Mouse (Mus musculus): ENCODE measurements around the gene Smarca1.

Gene Smarca1

DNA sequence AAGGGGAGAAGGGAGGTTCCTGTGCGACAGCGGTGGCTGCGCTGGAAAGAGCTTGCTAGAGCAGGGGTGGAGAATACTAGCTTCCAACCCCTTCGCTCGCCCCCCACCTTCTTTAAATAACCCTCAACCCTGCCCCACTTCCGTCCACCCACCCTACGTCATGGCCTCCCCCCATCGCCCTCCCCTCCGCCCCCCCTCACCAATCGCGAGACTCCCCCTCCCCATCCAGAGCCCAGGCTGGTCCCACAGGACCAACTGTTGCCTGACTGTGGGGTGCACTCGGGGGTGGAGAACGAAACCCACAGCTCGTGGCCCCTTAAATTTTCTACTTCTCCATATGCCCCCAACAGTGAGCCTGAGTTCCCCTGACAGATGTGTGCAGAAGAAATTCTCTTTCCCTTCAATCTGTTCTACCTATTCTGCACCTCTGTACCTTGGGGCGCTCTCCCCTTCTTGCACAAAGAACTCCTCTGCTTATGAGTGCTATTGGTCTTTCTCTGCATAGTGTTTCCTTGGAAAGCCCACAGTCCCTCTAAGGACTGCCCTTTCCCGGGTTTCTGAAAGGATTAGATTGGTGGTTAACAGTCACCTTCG lies at the start of gene Smarca1:
Smarca1 (minus strand) TSS at position 544 of the 594 bp plus-strand sequence.
- no peak for DNase-seq (ENCODE audit: low spot score)

DNA sequence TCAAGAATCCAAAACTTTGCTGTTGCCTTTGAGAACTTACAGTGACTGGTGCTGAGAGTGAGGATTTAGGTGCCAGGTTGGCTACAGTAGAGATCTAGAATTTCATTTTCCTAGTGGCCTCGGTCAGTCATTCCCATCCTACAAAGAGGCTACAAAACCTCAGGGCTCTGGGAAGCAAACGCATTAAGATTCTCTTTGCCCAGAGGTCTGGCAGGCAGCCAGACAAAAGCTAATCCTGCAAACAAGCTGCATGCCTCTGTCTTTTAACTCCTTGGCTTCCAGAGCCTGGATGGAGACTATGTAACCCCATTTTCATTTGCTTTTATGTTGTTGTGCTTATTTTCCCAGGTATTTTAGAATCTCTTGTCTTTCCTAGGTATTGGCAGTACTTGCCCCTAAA lies 45.0 kb upstream of the Smarca1 start:
- no peak for DNase-seq (ENCODE audit: low spot score)

DNA sequence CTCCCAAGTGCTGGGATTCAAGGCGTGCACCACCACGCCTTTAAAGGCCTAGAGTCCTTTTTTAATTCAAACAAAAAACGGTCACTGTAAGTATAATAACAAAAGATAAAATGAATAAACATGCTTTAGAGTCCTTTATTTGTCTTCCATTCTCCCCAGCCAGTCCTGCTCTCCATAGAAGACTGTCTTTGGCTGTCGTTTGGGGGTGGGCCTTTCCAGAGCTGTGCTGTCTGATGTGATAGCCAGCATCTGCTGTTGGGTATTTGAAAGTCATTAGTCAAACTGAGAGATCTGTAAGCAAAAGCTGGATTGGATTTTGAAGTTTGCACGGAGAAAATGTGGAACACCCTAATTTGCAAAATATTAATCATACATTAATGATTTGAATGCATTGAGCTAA lies 44.1 kb upstream of the Smarca1 start:
- DNase-seq (ENCODE audit: low spot score) = no peak

DNA sequence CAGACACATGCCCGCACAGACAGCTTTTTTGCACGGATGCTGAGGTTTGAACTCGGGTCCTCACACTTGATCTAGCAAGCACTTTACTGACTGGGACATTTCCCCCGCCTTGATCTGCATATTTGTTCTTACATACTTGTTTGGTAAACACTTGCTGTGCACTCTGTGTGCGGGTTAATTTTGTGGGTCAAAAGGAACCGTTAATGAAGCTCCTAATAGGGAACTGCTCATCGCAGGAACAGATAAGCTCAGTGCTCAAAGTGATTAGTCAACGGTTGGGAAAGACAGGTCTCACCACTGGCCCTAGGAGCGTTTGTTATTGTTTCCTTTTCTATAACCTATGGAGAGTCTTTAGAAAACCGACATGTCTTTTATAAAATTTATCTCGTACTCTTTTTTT lies 41.6 kb upstream of the Smarca1 start:
- DNase-seq (ENCODE audit: low spot score) = no peak

DNA sequence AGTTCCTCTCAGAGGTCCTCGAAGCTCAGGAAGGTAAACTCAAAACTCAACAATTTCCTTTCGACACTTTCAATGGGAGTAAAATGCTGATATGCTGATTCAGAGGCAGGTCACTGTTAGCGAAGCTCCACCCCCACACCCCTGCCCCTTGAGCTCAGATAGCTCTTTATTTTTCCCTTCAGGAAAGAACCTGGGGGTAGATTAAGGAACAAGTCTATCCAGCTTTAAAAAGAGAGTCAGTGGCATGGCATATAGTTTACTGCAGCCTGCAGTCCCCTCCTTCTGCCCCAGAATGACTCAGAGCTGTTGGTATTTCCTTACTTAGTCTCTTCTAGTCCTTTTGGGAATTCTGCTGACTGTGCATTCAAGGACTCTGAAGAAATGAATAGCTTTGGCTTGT lies 37.7 kb upstream of the Smarca1 start:
- DNase-seq (ENCODE audit: low spot score) = no peak

DNA sequence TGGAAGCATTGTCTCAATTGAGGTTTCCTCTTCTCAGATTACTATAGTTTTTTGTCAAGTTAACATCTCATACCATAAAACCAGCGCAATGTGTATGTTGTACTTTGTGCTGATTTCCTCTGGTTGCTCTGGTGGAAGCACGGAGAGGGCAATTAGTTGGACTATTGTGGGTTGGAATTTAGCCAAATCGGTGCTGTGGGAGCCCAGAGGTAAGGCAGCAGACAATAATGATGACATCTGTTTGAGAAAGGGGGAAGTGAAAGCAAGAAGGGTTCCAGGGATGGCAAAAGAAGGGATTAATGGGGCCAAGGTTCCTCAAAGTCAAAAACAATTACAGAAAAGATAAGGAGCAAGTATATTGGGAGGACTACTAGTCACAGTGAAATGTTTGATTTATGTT lies 35.2 kb upstream of the Smarca1 start:
- no peak for DNase-seq (ENCODE audit: low spot score)

DNA sequence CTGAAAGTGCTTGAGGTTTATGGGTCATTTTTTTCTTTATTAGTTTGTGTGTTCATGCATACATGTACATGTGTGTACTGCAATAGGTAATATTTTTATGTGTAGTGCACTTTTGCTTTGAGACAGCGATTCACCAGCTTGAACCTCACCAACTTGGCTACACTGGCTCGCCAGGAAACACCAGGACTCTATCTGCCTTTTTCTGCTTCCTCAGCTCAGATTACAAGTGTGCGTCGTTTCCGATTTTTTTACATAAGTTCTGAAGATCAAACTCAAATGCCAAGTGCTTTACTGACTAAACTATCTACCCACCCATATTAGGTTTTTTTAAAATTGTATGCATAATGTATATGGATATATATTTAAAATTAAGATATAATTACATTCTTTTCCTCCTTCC lies 27.8 kb upstream of the Smarca1 start:
- DNase-seq (ENCODE audit: low spot score) = no peak

DNA sequence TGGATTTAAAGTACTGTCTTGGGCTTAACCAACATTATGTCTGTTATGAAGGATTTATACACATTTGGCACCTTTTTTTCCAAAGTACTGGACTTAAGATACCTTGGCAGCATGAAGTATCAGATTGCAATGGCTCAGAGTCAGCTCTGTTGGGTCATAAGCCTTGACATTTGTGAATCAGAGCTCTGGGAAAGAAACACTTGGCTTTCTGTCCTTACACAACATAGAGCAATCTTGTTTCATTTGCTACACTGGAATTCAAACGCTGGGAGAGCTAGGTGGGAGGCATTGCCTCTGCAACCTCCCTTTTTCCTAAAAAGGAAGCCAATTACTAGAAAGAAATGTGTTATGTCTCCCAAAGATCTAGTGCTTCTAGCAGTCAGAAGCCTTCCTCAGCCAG lies 24.1 kb upstream of the Smarca1 start:
- DNase-seq (ENCODE audit: low spot score) = no peak

DNA sequence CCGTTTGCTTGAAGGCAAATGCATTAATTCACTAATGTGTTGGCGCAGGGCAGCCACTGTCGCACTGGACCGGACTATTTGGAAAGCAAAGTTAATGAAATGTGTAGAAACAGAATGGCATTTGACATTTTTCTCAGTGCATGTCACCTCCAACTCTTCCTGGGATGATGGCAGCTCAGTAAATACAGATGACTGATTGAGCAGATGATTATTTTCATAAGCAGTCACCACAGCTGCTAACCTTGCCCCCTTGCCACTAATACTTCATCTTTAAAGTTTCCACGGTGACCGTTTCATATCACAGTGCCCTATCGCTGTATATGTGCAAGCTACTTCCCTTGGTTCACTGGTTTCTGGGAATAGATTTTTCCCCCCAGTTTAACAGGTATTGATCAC lies 20.8 kb upstream of the Smarca1 start:
- no peak for DNase-seq (ENCODE audit: low spot score)

DNA sequence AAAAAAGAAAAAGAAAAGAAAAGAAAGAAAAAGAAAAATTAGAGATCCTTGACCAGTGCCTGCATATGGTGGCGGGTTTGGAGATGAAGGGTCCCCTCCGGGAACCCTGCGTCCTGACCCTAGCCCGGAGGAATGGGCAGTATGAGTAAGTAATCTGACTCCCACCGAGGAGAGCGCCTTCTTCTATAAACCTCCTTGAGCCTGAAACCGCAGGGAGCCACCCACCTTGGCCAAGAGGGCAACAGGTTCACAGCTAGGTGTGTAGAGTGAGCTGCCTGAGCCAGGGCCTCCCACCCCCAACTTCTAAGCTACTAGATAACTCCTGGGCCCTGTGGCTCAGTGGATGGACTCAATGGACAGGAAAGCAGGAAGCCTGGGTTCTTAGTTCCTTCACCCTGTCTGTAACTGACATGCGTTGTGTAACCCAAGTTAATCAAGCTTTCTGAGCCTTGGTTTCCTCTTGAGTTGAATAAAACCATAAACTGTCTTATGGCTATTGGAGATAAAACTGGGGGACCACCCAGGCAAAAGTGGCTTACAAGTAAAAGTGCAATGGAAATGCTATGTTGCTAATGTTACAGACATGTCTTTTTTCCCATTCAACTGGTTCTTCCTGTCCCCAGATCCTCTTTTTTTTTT lies 20.2 kb upstream of the Smarca1 start:
- DNase-seq (ENCODE audit: low spot score) = peak; percentile 22

DNA sequence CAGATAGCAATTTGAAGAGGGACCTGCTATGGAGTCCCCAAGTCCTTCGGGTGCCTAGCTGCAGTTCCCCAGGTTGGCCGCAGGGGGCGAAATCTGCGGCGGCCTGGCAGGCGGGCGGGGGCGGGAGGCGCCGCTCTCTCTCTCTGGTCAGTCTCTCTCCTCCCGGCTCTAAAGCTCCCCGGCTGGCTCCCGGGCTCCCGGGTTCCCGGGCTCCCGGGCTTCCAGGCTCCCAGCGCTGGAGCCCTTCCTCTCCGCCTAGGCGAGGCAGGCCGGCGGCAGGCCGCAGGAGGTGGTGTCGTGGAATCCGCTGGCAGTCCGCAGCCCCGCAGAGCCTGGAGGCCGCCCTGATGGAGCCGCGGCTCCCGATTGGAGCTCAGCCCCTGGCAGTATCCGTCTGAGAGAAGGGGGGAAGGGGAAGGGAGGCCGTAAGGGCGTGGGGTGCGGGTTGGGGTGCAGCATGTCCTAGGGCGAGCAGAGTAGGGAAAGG lies 19.6 kb upstream of the Smarca1 start, which contains the start of gene Ocrl:
Ocrl (plus strand) TSS at position 82 of the 487 bp plus-strand sequence.
- DNase-seq (ENCODE audit: low spot score) = peak; percentile 54

DNA sequence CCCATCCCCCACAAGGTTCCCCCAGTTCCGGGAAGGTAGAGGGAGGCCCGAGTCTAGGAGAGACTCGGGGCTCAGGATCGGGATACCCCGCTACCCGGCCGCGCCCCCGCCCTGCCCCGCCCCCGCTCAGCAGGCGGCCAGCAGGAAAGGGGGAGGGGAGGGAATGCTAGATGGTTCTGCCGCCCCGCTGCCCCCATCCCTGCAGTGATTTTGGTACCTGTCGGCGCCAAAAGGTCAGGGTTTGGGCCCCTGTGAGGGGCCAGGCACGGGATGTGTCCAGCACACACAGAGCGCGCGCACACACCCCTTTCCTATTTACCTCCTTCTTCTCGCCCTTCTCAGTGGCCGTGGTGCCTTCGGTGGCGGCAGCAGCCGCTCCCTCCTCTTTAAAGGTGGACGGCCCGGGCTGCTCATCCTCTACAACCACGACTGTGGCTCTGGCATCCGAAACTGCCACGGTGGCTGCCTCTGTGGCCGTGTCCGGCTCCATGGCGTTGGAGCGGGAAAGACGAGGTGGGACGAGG lies 805 bp downstream of the Smarca1 start:
- DNase-seq (ENCODE audit: low spot score) = peak; percentile 4

DNA sequence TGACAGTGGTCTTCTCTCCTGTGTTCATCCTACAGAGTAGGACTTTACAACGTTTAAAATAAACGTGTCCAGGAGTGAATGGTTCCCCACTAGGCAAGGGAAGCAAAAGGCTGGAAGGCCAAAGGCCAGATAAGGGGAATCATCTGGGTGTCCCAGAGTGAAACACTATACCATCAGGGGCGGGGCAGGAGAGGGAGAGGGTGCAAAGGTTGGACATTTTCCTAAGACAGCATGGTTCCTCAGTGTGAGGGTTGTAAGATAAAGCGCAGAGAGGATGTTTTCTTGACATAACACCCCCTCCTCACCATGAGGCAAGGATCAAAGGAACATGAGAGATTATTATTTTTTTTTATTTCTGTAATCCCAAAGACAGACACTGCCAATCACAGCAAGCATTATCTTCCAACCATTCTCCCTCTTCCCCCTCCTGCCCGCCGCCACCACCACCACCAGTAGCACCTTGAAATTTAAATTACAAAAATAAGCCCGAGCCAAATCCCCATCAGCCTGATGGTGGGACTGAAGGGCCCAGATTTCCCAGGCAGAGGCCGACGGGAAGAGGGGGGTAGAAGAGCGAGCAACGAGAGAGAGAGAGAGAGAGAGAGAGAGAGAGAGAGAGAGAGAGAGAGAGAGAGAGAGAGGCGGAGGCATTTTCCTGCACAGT lies 1.4 kb downstream of the Smarca1 start:
- DNase-seq (ENCODE audit: low spot score) = peak; percentile 4

DNA sequence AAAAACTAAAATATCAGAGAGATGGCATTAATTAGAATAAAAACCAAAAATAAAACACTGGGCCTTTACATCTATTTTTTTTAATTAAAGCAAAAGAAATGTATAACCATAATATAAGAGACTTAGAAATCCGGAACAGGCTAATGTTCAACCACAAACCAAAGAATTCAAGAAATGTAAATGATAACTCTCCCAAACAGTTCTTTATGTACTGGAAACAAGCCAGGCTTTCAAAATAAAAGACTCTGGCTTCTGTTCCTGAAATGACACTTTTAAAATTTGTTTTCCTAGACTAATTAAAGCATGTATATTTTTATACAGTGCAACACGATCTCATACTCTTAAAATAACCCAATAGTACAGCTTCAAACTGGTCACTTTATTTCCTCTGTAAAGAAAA lies 5.4 kb downstream of the Smarca1 start:
- DNase-seq (ENCODE audit: low spot score) = no peak

DNA sequence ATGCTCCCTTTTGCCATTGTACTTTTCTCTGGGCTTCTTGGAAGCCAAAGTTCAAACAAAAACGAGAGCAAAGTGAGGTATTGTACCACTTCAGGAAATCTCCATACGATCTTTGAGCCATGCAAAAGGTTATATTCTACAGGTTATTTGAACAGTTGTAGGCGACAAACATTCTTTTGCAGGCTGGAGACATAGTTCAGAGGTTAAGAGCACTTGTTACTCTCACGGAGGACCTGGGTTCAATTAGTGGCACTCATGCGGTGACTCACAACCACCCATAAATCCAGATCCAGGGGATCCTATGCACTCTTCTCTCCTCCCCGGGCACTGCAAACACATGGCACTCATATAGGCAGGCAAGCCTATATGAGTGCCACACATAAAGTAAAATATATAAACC lies 10.0 kb downstream of the Smarca1 start:
- DNase-seq (ENCODE audit: low spot score) = no peak

DNA sequence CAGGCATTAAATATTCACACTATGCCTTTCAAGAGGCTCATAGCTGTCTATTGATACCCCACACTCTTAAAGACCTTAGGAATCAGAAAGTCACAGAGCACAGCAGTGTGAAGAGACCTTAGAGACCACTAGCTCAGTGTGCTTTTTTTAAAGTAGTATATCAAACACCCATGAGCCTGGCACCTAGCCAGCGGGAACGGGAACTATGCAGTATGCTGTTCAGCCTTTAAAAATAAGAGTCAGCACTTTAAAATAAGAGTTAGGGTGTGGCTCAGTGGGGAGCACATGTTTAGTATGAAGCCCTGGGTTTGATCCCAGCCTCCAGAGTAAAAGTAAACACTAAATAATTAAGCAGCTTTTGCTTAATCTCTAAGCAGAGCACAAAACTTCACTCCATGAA lies 12.7 kb downstream of the Smarca1 start:
- no peak for DNase-seq (ENCODE audit: low spot score)

DNA sequence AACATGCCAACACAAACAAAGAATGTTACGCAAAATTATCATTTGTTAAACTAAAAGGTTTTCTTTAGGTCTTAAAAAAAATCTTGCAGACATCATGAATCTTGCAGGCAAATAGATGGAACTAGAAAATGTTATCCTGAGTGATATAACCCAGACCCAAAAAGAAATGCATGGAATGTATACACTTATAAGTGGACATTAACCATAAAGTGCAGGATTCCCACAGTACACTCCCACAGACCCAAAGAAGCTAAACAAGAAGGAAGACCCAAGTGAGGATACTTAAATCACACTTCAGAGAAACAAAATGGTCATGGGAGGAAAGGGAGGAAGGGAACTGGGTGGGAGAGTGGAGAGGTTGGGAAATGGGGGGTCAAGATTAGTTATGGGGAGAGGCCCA lies 34.2 kb downstream of the Smarca1 start:
- DNase-seq (ENCODE audit: low spot score) = no peak

DNA sequence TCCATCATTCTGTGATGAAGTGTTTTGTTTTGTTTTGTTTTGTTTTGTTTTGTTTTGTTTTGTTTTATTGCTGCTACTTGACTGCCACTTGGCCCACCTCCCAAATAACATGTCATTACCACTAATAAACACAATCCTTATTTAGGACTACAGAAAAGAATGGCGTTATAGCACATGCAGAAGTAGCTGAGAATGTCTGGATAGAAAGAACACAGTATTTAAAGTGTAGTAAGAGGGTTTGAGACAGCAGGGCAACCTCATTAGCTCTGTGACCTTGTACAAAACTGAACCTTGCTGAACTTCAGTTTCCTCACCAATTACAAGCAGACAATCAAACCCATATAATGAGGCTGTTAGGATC lies 57.0 kb downstream of the Smarca1 start:
- DNase-seq (ENCODE audit: low spot score) = no peak

DNA sequence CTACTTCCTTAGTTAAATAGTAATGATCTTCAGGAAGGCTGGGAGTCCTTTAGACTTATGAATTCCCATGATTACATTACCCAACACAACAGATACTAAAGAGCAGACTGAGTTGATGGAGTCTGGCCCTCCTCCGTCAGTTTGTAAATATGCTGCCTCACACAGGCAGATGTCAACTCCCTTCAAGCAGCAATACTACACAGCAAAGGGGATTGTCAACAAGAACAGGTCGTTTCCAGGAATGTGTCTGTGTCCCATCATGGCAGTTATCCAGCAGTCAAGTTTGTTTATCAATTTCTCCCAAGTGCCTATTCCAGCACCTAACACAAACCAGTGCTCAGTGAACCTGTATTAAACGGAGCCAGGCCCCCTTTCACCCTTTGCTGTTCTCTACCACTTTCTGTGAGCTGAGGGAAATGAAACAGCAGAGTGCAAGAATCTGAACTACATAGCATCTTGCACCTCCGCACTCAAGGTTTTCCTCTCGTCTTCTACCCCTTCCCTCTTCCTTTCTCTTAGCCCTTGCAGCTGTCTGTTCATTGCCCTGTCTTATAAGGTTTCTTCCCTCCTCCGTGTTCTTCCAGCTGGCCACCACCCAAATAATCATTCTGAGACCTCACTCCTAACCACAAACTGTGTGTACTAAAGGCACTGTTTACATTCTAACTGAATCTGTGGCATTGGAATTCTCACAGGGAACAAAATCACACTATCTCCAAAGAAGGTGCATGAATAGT lies 57.5 kb downstream of the Smarca1 start:
- DNase-seq (ENCODE audit: low spot score) = no peak

DNA sequence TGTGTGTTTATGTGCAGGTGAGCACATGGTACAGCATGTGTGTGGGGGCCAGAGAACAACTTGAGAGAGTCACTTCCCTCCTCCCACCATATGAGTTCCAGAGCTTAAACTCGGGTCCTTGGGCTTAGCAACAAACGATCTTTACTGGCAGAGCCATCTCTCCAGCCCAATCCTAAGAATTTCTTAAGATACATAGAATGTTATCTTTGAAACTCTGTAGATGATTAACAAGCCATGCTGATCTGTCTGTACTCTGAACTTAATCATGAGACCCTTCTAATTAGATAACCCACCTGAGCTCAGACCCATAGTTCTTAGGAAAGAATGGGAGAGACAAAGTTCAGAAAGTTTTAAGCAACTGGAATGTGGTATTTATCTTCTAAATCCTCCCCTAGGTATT lies 59.3 kb downstream of the Smarca1 start:
- DNase-seq (ENCODE audit: low spot score) = no peak

DNA sequence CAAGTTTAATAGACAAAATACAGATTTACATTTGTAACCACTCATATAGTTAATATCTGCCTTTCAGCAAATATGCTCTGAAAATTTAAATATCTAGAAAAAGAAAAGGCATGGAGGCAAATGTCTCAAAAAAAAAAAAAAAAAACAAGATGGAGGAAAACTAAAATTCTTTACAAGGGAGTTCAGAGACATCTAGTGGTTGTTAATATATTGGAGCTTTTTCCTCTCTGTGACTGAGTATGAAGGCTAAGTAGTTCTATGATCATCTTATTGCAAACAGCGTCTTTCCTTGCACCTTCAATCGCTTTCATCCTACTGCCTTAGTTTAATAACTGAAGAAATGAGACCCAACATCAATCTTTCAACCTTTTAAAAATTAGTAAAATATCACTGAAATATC lies 72.2 kb downstream of the Smarca1 start:
- no peak for DNase-seq (ENCODE audit: low spot score)

DNA sequence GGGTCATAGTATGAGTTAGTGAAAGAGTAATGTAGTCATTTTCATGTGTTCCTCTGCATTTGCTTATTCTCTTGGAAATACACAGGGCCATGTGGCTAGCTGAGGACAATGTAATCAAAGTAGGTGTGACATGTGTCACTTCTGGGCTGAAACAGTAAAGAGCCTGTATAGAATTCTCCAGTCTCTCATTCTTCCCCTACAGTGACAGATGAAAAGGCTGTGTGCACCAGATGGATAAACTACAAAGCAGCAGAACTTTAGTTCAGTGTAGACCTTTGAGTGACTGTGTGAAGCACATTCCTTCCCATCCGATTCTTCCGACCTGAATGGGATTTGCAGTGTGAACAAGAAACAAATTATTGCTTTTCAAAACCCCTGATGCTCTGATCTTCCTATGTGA lies 84.1 kb downstream of the Smarca1 start:
- no peak for DNase-seq (ENCODE audit: low spot score)

DNA sequence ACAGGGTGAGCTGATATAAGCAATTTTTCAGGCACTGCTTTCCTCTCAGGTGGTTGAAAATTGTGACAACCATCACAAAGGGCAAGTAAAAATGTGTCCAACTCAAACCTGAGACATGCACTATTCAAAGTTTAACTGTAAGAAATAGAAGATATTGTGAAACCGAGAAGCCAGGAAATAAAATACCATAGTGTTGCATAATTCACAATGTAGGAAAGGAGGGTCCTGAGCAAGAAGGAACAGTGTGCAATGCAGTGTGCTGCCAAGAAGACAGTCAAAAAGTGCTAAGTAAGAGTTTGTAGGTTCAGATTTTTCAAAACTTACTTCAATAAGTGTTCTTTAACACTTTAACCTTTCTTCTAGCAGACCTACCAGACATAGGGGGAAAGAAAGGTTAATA lies 128.3 kb downstream of the Smarca1 start:
- no peak for DNase-seq (ENCODE audit: low spot score)
